Mouse (Mus musculus): ENCODE measurements at regions not wholly inside any gene's neighbourhood (a gene's known extent, or its start where the extent isn't known, plus 50 kb on each side); places are given as distances from the start of the nearest gene placed in this dataset.

- TF ChIP-seq POLR2A (IDR thresholded peaks at IDR 0.05; ENCODE audit: low read depth, low read length) (no peak), CTCF (IDR thresholded peaks at IDR 0.05; ENCODE audit: borderline replicate concordance, insufficient read depth, low read length) (no peak)
- peaks cover 5% of the 10 kb centered on the region; the same call in 1 of the 2 replicates for H3K4me1 ChIP-seq (ENCODE audit: control insufficient read depth, insufficient read depth, low read length)
- no peak overlapping the region for H3K4me3 ChIP-seq (ENCODE audit: insufficient read depth, low read length)
- H3K27ac ChIP-seq (ENCODE audit: insufficient read depth, low read length), result no peak overlapping the region
Observed at GRCm38 (mm10) chr13:103683169-103683568, 91.2 kb downstream of the Srek1 start.

GRCm38 (mm10) chr13:103680740-103681139 lies 93.7 kb downstream of the Srek1 start:
- TF ChIP-seq CTCF (IDR thresholded peaks at IDR 0.05; ENCODE audit: borderline replicate concordance, insufficient read depth, low read length) (no peak), POLR2A (IDR thresholded peaks at IDR 0.05; ENCODE audit: low read depth, low read length) (no peak)
- H3K4me1 ChIP-seq (ENCODE audit: control insufficient read depth, insufficient read depth, low read length), result peaks cover 3% of the 10 kb centered on the region; the same call in 1 of the 2 replicates
- H3K27ac ChIP-seq (ENCODE audit: insufficient read depth, low read length), result no peak overlapping the region
- H3K4me3 ChIP-seq (ENCODE audit: insufficient read depth, low read length), result no peak overlapping the region

- no peak overlapping the region for H3K27ac ChIP-seq (ENCODE audit: insufficient read depth, low read length)
- no peak for TF ChIP-seq CTCF (IDR thresholded peaks at IDR 0.05; ENCODE audit: borderline replicate concordance, insufficient read depth, low read length)
- TF ChIP-seq POLR2A (IDR thresholded peaks at IDR 0.05; ENCODE audit: low read depth, low read length), result no peak
- no peak overlapping the region for H3K4me3 ChIP-seq (ENCODE audit: insufficient read depth, low read length)
- H3K4me1 ChIP-seq (ENCODE audit: control insufficient read depth, insufficient read depth, low read length), result peaks cover 3% of the 10 kb centered on the region; the same call in 1 of the 2 replicates
Observed at GRCm38 (mm10) chr13:103680052-103680451, 94.4 kb downstream of the Srek1 start.

GRCm38 (mm10) chr13:103676831-103677230 lies 97.6 kb downstream of the Srek1 start:
- Histone ChIP-seq H3K27ac (ENCODE audit: insufficient read depth, low read length) (no peak overlapping the region), H3K4me3 (ENCODE audit: insufficient read depth, low read length) (no peak overlapping the region), H3K4me1 (ENCODE audit: control insufficient read depth, insufficient read depth, low read length) (peaks cover 3% of the 10 kb centered on the region; the same call in 1 of the 2 replicates)
- no peak for TF ChIP-seq POLR2A (IDR thresholded peaks at IDR 0.05; ENCODE audit: low read depth, low read length)
- no peak for TF ChIP-seq CTCF (IDR thresholded peaks at IDR 0.05; ENCODE audit: borderline replicate concordance, insufficient read depth, low read length)

- no peak overlapping the region for H3K27ac ChIP-seq (ENCODE audit: insufficient read depth, low read length)
- TF ChIP-seq CTCF (IDR thresholded peaks at IDR 0.05; ENCODE audit: borderline replicate concordance, insufficient read depth, low read length) (no peak), POLR2A (IDR thresholded peaks at IDR 0.05; ENCODE audit: low read depth, low read length) (no peak)
- no peak overlapping the region for H3K4me3 ChIP-seq (ENCODE audit: insufficient read depth, low read length)
- peaks cover 3% of the 10 kb centered on the region; the same call in 1 of the 2 replicates for H3K4me1 ChIP-seq (ENCODE audit: control insufficient read depth, insufficient read depth, low read length)
Observed at GRCm38 (mm10) chr13:103676221-103676620, 98.2 kb downstream of the Srek1 start.

GRCm38 (mm10) chr13:103670611-103671010 lies 103.8 kb downstream of the Srek1 start:
- TF ChIP-seq CTCF (IDR thresholded peaks at IDR 0.05; ENCODE audit: borderline replicate concordance, insufficient read depth, low read length) (no peak), POLR2A (IDR thresholded peaks at IDR 0.05; ENCODE audit: low read depth, low read length) (no peak)
- Histone ChIP-seq H3K4me1 (ENCODE audit: control insufficient read depth, insufficient read depth, low read length) (peaks cover 4% of the 10 kb centered on the region; the same call in 1 of the 2 replicates), H3K27ac (ENCODE audit: insufficient read depth, low read length) (peak overlapping the region; percentile 41; the same call in 1 of the 2 replicates), H3K4me3 (ENCODE audit: insufficient read depth, low read length) (no peak overlapping the region)

GRCm38 (mm10) chr13:103669856-103670255 lies 104.6 kb downstream of the Srek1 start:
- H3K4me3 ChIP-seq (ENCODE audit: insufficient read depth, low read length), result no peak overlapping the region
- H3K27ac ChIP-seq (ENCODE audit: insufficient read depth, low read length), result no peak overlapping the region
- peaks cover 4% of the 10 kb centered on the region; the same call in 1 of the 2 replicates for H3K4me1 ChIP-seq (ENCODE audit: control insufficient read depth, insufficient read depth, low read length)
- no peak for TF ChIP-seq CTCF (IDR thresholded peaks at IDR 0.05; ENCODE audit: borderline replicate concordance, insufficient read depth, low read length)
- no peak for TF ChIP-seq POLR2A (IDR thresholded peaks at IDR 0.05; ENCODE audit: low read depth, low read length)

GRCm38 (mm10) chr13:103667749-103668148 lies 106.7 kb downstream of the Srek1 start:
- Histone ChIP-seq H3K27ac (ENCODE audit: insufficient read depth, low read length) (no peak overlapping the region), H3K4me1 (ENCODE audit: control insufficient read depth, insufficient read depth, low read length) (peaks cover 4% of the 10 kb centered on the region; the same call in 1 of the 2 replicates), H3K4me3 (ENCODE audit: insufficient read depth, low read length) (no peak overlapping the region)
- TF ChIP-seq POLR2A (IDR thresholded peaks at IDR 0.05; ENCODE audit: low read depth, low read length) (no peak), CTCF (IDR thresholded peaks at IDR 0.05; ENCODE audit: borderline replicate concordance, insufficient read depth, low read length) (no peak)

GRCm38 (mm10) chr13:103660248-103660996 lies 114.0 kb downstream of the Srek1 start:
- Histone ChIP-seq H3K27ac (ENCODE audit: insufficient read depth, low read length) (no peak overlapping the region), H3K4me3 (ENCODE audit: insufficient read depth, low read length) (no peak overlapping the region), H3K4me1 (ENCODE audit: control insufficient read depth, insufficient read depth, low read length) (no peaks in the 10 kb centered on the region)
- TF ChIP-seq CTCF (IDR thresholded peaks at IDR 0.05; ENCODE audit: borderline replicate concordance, insufficient read depth, low read length) (no peak), POLR2A (IDR thresholded peaks at IDR 0.05; ENCODE audit: low read depth, low read length) (no peak)

GRCm38 (mm10) chr13:103655966-103656365 lies 118.4 kb downstream of the Srek1 start:
- TF ChIP-seq CTCF (IDR thresholded peaks at IDR 0.05; ENCODE audit: borderline replicate concordance, insufficient read depth, low read length) (no peak), POLR2A (IDR thresholded peaks at IDR 0.05; ENCODE audit: low read depth, low read length) (no peak)
- no peaks in the 10 kb centered on the region for H3K4me1 ChIP-seq (ENCODE audit: control insufficient read depth, insufficient read depth, low read length)

More at GRCm38 (mm10) chr13:103655966-103656365, 118.4 kb downstream of the Srek1 start:
- Histone ChIP-seq H3K27ac (ENCODE audit: insufficient read depth, low read length) (no peak overlapping the region), H3K4me3 (ENCODE audit: insufficient read depth, low read length) (no peak overlapping the region)

All from embryonic fibroblast, embryonic 13.5 days (primary cell).